Mouse (Mus musculus) liver, adult 2 months (tissue): ENCODE measurements at regions not wholly inside any gene's neighbourhood (a gene's known extent, or its start where the extent isn't known, plus 50 kb on each side); places are given as distances from the start of the nearest gene placed in this dataset.

Experiments
- DNase-seq: peaks from one replicate; pipeline ENCODE4 v3.0.0-alpha.2; 2011; ENCODE audit warnings: low read depth, low spot score; ENCODE audit errors: extremely low read depth
- H3K27ac ChIP-seq: fragments of 200-500 bp; replicated peaks from 2 replicates; pipeline ENCODE4 v1.5.1; 2012; ENCODE audit warnings: low read depth, mild to moderate bottlenecking, control low read depth, inconsistent platforms, low read length; ENCODE audit not compliant: insufficient read depth
- H3K27me3 ChIP-seq: fragments of 200-500 bp; 2 replicates; pipeline ENCODE4 v1.6.1; 2012; ENCODE audit warnings: mild to moderate bottlenecking, moderate library complexity, low read length, inconsistent platforms; ENCODE audit not compliant: control insufficient read depth, insufficient read depth
- H3K36me3 ChIP-seq: fragments of 200-500 bp; 2 replicates; pipeline ENCODE4 v1.6.1; 2012; ENCODE audit warnings: low read length, inconsistent platforms; ENCODE audit not compliant: control insufficient read depth, insufficient read depth
- H3K4me1 ChIP-seq: fragments of 200-500 bp; 2 replicates; pipeline ENCODE4 v1.6.1; 2011; ENCODE audit warnings: low read length; ENCODE audit not compliant: control insufficient read depth, insufficient read depth
- H3K4me3 ChIP-seq: fragments of 200-500 bp; 2 replicates; pipeline ENCODE4 v1.5.1; 2011; ENCODE audit warnings: low read depth, mild to moderate bottlenecking, control low read depth, low read length, moderate library complexity; ENCODE audit not compliant: insufficient read depth
- H3K79me2 ChIP-seq: fragments of 200-500 bp; 2 replicates; pipeline ENCODE4 v1.6.1; 2012; ENCODE audit warnings: inconsistent platforms, mild to moderate bottlenecking, low read length, moderate library complexity; ENCODE audit not compliant: control insufficient read depth, insufficient read depth
- H3K9ac ChIP-seq: fragments of 200-500 bp; 2 replicates; pipeline ENCODE4 v1.6.1; 2012; ENCODE audit warnings: low read depth, mild to moderate bottlenecking, control low read depth, inconsistent platforms, low read length
- CTCF ChIP-seq: fragments of 200-500 bp; IDR thresholded peaks from 2 replicates; pipeline ENCODE4 v1.5.1; 2011; ENCODE audit warnings: low read depth, low read length, control low read depth
- POLR2A ChIP-seq: fragments of 200-500 bp; IDR thresholded peaks from 2 replicates; pipeline ENCODE4 v1.6.1; 2011; ENCODE audit warnings: low read length, control low read depth; ENCODE audit not compliant: insufficient read depth; ENCODE audit errors: extremely low read depth
- WGBS: fragments of 180-500 bp; shearing (Covaris S2); methylation state at CpG from one replicate; pipeline ENCODE4 v1.1.7; 2018; 5-methylcytosine and 5-hydroxymethylcytosine counted together

DNA sequence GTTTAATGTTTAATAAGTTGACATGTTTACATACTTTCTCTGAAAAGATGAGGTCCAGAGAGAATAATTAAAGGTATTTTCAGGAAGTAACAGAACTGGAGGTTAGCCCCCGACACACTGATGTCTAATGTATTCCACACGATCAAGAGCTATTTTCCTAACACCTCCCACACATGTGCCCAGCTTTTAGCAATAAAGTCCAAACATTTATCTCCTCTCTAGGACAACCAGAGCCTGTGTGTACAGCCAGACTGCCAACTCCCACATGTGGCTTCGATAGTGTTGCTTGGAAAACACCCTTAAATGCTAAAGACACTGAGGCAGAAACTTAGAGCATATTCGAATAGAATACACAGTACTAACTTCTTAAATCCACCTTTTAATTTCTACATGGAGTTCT is 458.2 kb upstream of the Atp11b start:
- no peak overlapping the region for H3K9ac ChIP-seq
- H3K79me2 ChIP-seq: no peaks in the 10 kb centered on the region
- no peaks in the 10 kb centered on the region for H3K27me3 ChIP-seq
- no peaks in the 10 kb centered on the region for H3K36me3 ChIP-seq
- no peak overlapping the region for H3K27ac ChIP-seq
- no peaks in the 10 kb centered on the region for H3K4me1 ChIP-seq
- 71% methylated on average over 4 of the region's 4 CpGs for WGBS
- no peak for DNase-seq
- TF ChIP-seq CTCF: no peak
- no peak for TF ChIP-seq POLR2A
- no peak overlapping the region for H3K4me3 ChIP-seq

DNA sequence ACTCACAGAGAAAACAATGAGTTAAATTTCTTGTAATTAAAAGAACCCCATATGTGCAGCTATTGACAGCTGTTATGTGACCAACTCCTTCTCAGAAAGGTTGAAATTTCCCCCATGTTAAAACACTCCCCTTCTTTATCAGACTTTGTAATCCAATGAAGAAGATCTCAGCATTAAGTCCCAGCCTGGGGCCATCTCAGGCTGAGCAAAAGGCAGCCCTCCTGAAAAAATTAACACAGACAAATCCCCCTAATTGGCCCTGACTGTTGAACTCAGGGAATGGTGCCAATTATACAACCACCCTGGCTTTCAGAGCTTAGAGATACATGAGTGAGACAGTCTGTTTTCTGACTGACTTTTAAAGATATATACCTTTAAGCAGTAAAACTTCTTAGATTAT is 454.9 kb upstream of the Atp11b start:
- no peaks in the 10 kb centered on the region for H3K36me3 ChIP-seq
- TF ChIP-seq POLR2A (no peak), CTCF (no peak)
- no peaks in the 10 kb centered on the region for H3K4me1 ChIP-seq
- no peak for DNase-seq
- H3K9ac ChIP-seq: no peak overlapping the region
- no peak overlapping the region for H3K4me3 ChIP-seq
- H3K27ac ChIP-seq: no peak overlapping the region
- no peaks in the 10 kb centered on the region for H3K27me3 ChIP-seq
- no peaks in the 10 kb centered on the region for H3K79me2 ChIP-seq

DNA sequence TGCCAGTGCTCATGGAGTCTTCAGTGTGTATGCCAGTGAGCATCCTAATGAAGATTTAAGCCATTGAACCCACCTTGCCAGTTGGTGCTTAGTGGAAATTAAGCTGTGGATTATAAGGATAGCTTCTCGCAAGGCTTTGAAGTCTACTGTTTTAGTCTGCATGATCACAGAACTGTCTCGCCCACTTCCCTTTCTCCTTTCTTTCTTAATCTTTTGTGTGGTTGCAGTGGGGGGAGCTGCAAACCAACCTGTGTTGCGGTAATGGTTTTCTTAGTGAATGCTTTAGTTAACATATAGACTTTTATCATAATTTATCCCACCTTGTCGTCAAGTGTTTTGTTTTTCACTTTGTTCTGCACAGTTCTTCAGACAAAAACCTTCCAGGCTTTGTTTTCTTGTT is 447.9 kb upstream of the Atp11b start:
- Histone ChIP-seq H3K4me1 (no peaks in the 10 kb centered on the region), H3K9ac (no peak overlapping the region), H3K79me2 (no peaks in the 10 kb centered on the region), H3K36me3 (no peaks in the 10 kb centered on the region), H3K27ac (no peak overlapping the region), H3K4me3 (no peak overlapping the region), H3K27me3 (no peaks in the 10 kb centered on the region)
- WGBS: 92% methylated on average over 4 of the region's 4 CpGs
- no peak for DNase-seq
- TF ChIP-seq CTCF (no peak), POLR2A (no peak)

DNA sequence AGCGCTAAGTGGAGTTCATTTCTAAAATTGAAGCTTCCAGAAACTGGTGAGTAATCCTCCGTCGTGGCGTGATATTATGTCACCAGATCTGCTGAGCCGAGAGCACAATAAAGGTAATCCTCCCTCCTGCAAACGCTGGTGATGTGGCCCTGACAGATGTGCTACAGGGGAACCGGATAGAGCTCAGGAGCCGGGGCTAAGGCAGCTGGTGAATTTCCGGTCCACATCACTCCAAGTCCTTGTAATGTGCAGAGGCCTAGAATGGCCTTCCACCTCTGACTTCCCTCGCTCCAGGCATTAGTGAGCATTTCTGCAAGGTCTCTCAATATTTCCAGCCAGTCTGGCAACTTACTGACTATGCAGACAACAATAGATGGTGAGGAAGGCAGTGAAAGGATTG is 439.7 kb upstream of the Atp11b start:
- H3K27me3 ChIP-seq: no peaks in the 10 kb centered on the region
- no peak overlapping the region for H3K4me3 ChIP-seq
- H3K9ac ChIP-seq: no peak overlapping the region
- DNase-seq: no peak
- no peak for TF ChIP-seq CTCF
- H3K4me1 ChIP-seq: peaks cover 2% of the 10 kb centered on the region; the same call in 1 of the 2 replicates
- H3K27ac ChIP-seq: no peak overlapping the region
- no peaks in the 10 kb centered on the region for H3K36me3 ChIP-seq
- H3K79me2 ChIP-seq: no peaks in the 10 kb centered on the region
- 91% methylated on average over 10 of the region's 10 CpGs for WGBS

DNA sequence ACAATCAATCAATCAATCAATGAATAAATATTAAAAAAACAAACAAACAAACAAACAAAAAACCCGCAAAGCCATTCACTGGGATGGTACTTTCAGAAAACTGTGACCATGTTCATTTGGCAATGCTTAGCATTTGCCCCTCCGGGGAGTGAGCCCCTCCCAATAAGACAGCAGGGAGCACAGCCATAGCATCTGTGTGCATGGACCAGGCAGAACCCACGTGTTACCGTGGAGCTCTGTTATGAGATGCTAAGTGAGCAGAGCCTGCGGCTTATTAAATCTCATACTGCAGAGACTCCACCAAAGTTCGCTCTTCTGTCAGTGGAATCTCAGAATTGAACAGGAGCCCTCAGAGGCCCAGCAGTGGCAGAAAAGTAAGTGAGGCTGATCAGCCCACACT is 438.7 kb upstream of the Atp11b start:
- TF ChIP-seq CTCF: no peak
- TF ChIP-seq POLR2A: no peak
- 83% methylated on average over 6 of the region's 6 CpGs for WGBS
- H3K27me3 ChIP-seq: no peaks in the 10 kb centered on the region
- H3K4me3 ChIP-seq: no peak overlapping the region
- no peaks in the 10 kb centered on the region for H3K36me3 ChIP-seq
- H3K27ac ChIP-seq: no peak overlapping the region
- H3K9ac ChIP-seq: no peak overlapping the region
- no peak for DNase-seq
- H3K79me2 ChIP-seq: no peaks in the 10 kb centered on the region
- H3K4me1 ChIP-seq: peaks cover 2% of the 10 kb centered on the region; the same call in 1 of the 2 replicates

DNA sequence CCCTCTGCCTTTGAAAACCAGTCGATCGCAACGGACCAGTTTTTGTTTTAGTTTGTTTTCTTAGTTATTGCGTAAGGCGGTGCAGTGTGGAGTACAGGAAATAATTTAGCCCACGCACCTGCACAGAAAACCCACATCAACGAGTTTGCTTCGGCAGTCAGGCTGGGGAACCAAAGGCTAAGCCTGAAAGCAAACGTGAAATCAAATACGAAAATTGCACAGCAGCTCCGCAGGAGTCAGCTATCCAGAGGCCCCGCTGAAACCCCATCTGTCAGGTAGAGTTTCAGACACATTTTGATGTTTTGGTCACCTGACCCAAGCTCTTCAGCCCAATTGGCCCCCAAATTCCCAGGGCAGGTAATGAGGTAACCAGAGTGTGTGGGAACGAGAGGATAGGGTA is 435.6 kb upstream of the Atp11b start:
- TF ChIP-seq POLR2A (no peak), CTCF (no peak)
- peaks cover 2% of the 10 kb centered on the region; the same call in 1 of the 2 replicates for H3K4me1 ChIP-seq
- peak; percentile 32 for DNase-seq
- WGBS: 22% methylated on average over 13 of the region's 13 CpGs
- H3K36me3 ChIP-seq: no peaks in the 10 kb centered on the region
- H3K27ac ChIP-seq: no peak overlapping the region
- no peaks in the 10 kb centered on the region for H3K79me2 ChIP-seq
- H3K27me3 ChIP-seq: no peaks in the 10 kb centered on the region
- no peak overlapping the region for H3K4me3 ChIP-seq
- 0 out of 2 replicates have a peak overlapping the region, but pooled peaks have one; percentile 10 for H3K9ac ChIP-seq
